Mouse (Mus musculus) liver, postnatal 0 days (tissue): ENCODE results near the gene H6pd.

Experiments used
- CTCF ChIP-seq: sonication (generic); IDR thresholded peaks from 2 replicates; pipeline ENCODE4 v1.5.1; 2016; ENCODE audit warnings: antibody characterized with exemption, low read depth
- EP300 ChIP-seq: IDR thresholded peaks from 2 replicates; pipeline ENCODE4 v1.6.1; 2016; ENCODE audit warnings: antibody characterized with exemption, low read depth, mild to moderate bottlenecking

- TF ChIP-seq CTCF = no peak
- TF ChIP-seq EP300 = no peak
Measured at GRCm38 (mm10) chr4:149966252-149966651, 42.6 kb downstream of the H6pd start.
